Mouse (Mus musculus) embryonic facial prominence, embryonic 15.5 days (tissue): Measurements from ENCODE around the gene Txndc11. TPM values are rescaled to one million over a fixed set of nuclear protein-coding genes. Genes with fewer than 3 reads are reported as not detected.
A peak's percentile ranks its signal among the peaks of the same experiment; 100 is the strongest.

Experiments used
- ATAC-seq: fragments of 200-750 bp; cut with Nextera tagmentation; 2 replicates; pipeline ENCODE4 v1.8.0; 2017; ENCODE audit warnings: low read depth, moderate TSS enrichment; ENCODE audit not compliant: insufficient number of reproducible peaks, low FRiP score, low TSS enrichment
- H3K27ac ChIP-seq: fragments of 300-500 bp; sonication (generic); replicated peaks from 2 replicates; pipeline ENCODE4 v1.5.1; 2015; ENCODE audit warnings: mild to moderate bottlenecking, inconsistent platforms
- H3K27me3 ChIP-seq: fragments of 300-500 bp; sonication (generic); 2 replicates; pipeline ENCODE4 v1.6.1; 2015; ENCODE audit warnings: inconsistent platforms
- H3K36me3 ChIP-seq: fragments of 300-500 bp; sonication (generic); 2 replicates; pipeline ENCODE4 v1.6.1; 2015; ENCODE audit warnings: mild to moderate bottlenecking, inconsistent platforms
- H3K4me1 ChIP-seq: fragments of 300-500 bp; sonication (generic); 2 replicates; pipeline ENCODE4 v1.6.1; 2015; ENCODE audit warnings: inconsistent platforms
- H3K4me2 ChIP-seq: fragments of 300-500 bp; sonication (generic); replicated peaks from 2 replicates; pipeline ENCODE4 v1.6.1; 2015; ENCODE audit warnings: mild to moderate bottlenecking, inconsistent platforms
- H3K4me3 ChIP-seq: fragments of 300-500 bp; sonication (generic); replicated peaks from 2 replicates; pipeline ENCODE4 v1.5.1; 2015; ENCODE audit warnings: mild to moderate bottlenecking, inconsistent platforms
- H3K9ac ChIP-seq: fragments of 300-500 bp; sonication (generic); 2 replicates; pipeline ENCODE4 v1.6.1; 2015; ENCODE audit warnings: inconsistent platforms
- H3K9me3 ChIP-seq: fragments of 300-500 bp; sonication (generic); replicated peaks from 2 replicates; pipeline ENCODE4 v1.6.1; 2016; ENCODE audit warnings: inconsistent platforms
- WGBS: fragments of 180-500 bp; shearing (Covaris S2); methylation state at CpG from one replicate; pipeline ENCODE4 v1.1.7; 2015; 5-methylcytosine and 5-hydroxymethylcytosine counted together
- polyA plus RNA-seq: library from polyadenylated mRNA; unstranded; fragments of >200 nt; fragmentation: Nextera tagmentation; extraction: Ambion mirVana; gene quantifications from 2 replicates; pipeline ENCODE4 v1.2.1, GENCODE M21; 2015

Txndc11 gene
- polyA plus RNA-seq, 1 experiment from 2014 or later: 39.2 TPM

DNA sequence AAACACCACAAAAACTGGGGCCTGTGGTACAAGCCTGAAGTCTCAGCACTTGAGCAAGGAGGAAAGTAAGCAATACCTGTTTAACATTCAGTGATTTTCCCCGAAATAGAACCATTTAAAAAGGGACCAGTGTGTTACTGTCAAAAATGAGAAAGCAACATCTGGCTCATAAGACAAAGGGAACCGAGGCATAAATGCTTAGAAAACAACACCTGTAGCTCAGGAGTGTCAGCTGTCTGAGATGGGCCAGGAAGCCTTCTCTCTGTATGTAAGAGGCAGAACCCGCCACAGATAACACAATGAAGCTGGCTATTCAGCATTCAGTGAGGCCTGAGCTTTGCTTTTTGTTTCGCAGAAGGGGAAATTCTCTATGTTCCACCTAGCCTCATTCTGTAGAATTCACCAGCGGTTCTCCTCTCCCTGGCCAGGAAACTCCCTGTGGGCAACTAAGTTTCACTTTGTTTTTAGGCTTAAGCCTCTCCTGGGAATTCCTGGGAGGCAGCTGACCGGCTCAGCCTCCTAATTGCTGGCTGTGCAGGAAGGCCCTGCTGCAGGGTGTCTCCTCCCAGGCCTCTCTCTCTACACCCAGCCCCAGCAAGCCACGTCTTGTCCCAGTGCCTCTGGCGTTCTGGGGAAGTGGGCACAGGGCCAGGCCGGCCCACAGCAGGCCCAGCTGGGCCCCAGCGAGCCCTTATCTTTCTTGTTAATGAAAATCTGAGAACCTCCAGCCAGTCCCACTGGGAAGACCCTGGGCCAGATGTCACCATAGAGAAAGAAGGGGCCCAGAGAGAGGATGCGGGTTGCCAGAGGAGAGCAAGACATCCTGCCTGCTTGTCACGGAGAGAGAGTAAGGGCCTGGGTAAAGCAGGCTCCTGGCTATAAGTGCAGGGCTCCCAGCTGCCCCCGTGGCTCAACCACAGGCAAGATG, 71.4 kb downstream of the Txndc11 start:
- Histone ChIP-seq H3K27me3 (no peaks in the 10 kb centered on the region), H3K4me3 (no peak overlapping the region), H3K9ac (0 out of 2 replicates have a peak overlapping the region, but pooled peaks have one; percentile 15), H3K9me3 (no peaks in the 10 kb centered on the region), H3K4me2 (0 out of 2 replicates have a peak overlapping the region, but pooled peaks have one; percentile 10), H3K36me3 (no peaks in the 10 kb centered on the region), H3K27ac (peak overlapping the region; percentile 85), H3K4me1 (peaks cover 34% of the 10 kb centered on the region)
- WGBS: 17% methylated on average over 13 of the region's 13 CpGs
- ATAC-seq: peak; percentile 52

DNA sequence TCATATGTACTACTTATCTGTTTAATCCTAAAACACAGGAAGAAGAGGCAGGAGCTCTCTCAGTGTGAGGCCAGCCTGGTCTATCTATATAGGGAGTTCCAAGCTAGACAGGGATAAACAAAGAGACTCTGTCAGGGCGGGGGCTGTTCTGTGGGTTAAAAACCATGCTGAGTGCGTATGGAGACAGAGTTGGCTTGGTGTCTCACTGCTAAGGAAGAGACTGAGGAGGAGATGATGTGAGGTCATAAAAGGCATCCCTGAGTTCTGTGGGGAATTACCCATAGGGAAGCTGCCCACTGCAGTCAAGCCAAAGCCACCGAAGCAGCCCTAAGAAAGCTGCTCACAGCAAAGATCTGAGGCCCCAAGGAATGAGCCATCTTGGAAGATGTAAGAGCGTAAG, 73.8 kb downstream of the Txndc11 start, which contains the start of gene Snn:
Gene Snn (plus strand): TSS at position 301 of the 400 bp plus-strand sequence.
- ATAC-seq: no peak
- H3K4me1 ChIP-seq: peaks cover 32% of the 10 kb centered on the region
- no peak within 1 kb of the TSS for H3K4me2 ChIP-seq
- no peaks in the 10 kb centered on the region for H3K36me3 ChIP-seq
- H3K9me3 ChIP-seq: no peaks in the 10 kb centered on the region
- no peak within 1 kb of the TSS for H3K4me3 ChIP-seq
- 91% methylated on average over 4 of the region's 4 CpGs for WGBS
- H3K27ac ChIP-seq: no peak within 1 kb of the TSS
- H3K27me3 ChIP-seq: no peaks in the 10 kb centered on the region
- H3K9ac ChIP-seq: no peak within 1 kb of the TSS

DNA sequence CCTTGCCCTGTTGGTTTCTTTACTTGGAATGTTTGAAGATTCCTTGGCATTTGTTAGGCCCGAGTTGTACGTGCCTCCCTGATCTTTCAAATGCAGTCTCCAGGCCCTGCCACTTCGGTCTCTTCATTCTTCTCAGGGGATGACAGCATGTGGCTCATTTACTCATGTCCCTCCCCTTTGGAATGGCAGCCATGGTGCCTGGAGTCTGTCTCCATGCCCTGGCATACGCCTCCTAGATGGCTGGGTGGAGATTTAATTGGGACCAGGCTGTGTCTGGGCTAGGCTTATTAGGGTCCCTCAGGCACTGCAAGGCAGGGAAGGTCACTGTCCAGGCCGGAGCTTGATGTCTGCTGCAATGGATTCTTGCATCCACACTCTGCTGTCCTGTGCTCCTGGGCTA, 78.5 kb downstream of the Txndc11 start:
- H3K4me1 ChIP-seq: peaks cover 14% of the 10 kb centered on the region
- H3K27ac ChIP-seq: peak overlapping the region; percentile 28; the same call in 1 of the 2 replicates
- no peak overlapping the region for H3K9ac ChIP-seq
- H3K9me3 ChIP-seq: no peaks in the 10 kb centered on the region
- ATAC-seq: no peak
- H3K36me3 ChIP-seq: no peaks in the 10 kb centered on the region
- no peak overlapping the region for H3K4me2 ChIP-seq
- WGBS: 38% methylated on average over 5 of the region's 5 CpGs
- H3K27me3 ChIP-seq: no peaks in the 10 kb centered on the region
- H3K4me3 ChIP-seq: no peak overlapping the region

DNA sequence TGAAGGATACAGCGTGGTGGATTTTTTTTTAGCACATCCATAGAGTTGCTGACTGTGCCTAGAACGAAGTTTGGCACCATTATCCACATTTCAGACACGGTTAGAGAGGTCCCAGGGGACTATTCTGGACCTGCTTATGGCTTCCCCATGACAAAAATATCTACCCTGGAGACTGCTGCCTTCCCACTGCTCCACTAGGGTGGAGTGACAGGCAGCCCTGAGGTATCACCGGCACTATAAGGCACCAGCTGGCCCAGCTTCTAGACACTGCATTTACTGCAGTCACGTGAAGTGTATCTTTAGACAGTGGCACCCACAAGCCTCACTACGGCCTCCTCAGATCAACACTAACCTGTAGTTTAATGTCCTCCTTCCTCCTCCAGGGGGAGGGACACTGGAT, 79.6 kb downstream of the Txndc11 start:
- H3K4me1 ChIP-seq: peaks cover 14% of the 10 kb centered on the region
- no peaks in the 10 kb centered on the region for H3K27me3 ChIP-seq
- ATAC-seq: peak; percentile 37; the same call in 1 of the 2 replicates
- WGBS: 84% methylated on average over 6 of the region's 6 CpGs
- H3K36me3 ChIP-seq: no peaks in the 10 kb centered on the region
- no peak overlapping the region for H3K9ac ChIP-seq
- no peak overlapping the region for H3K4me2 ChIP-seq
- no peak overlapping the region for H3K4me3 ChIP-seq
- H3K27ac ChIP-seq: no peak overlapping the region
- H3K9me3 ChIP-seq: no peaks in the 10 kb centered on the region

DNA sequence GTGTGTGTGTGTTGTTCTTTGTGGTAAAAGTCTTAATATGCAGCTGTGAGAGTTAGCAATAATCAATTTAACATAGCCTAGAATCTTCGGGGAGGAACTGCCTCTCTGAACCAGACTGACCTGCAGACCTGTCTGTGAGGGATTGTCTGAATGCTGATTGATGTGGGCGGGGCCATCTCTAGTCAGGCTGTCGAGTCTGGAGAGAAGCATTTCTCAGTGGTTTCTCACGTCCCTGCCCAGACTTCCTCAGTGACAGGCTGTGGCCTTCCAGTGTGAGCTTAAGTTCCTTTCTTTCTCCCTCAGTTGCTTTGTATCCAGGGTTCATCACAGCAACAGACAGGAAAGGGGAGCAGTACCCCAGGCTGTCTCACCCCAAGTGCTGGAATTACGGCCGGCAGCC, 80.0 kb downstream of the Txndc11 start:
- H3K4me3 ChIP-seq: no peak overlapping the region
- no peak for ATAC-seq
- no peaks in the 10 kb centered on the region for H3K27me3 ChIP-seq
- no peak overlapping the region for H3K9ac ChIP-seq
- H3K9me3 ChIP-seq: no peaks in the 10 kb centered on the region
- H3K4me2 ChIP-seq: no peak overlapping the region
- no peak overlapping the region for H3K27ac ChIP-seq
- 66% methylated on average over 6 of the region's 6 CpGs for WGBS
- peaks cover 14% of the 10 kb centered on the region for H3K4me1 ChIP-seq
- H3K36me3 ChIP-seq: no peaks in the 10 kb centered on the region

DNA sequence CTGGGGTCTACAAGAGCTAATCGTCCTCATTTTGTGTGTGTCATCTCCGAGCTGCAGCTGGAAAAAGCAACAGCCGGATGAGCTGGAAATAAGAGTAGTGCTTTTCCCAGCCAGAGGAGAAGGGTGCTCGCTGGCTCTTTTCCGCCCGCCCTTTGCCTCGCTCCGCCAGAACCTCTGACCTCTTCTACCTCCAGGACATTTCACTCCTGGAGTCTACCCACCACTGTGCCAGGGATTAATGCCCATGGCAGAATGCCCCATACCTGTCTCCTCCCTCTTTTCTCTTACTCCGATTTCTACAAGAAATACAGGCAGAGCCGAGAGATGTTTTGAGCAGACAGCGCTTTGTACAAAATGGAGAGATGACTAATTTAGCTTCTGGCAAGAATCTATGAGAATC, 83.3 kb downstream of the Txndc11 start:
- Histone ChIP-seq H3K36me3 (no peaks in the 10 kb centered on the region), H3K4me2 (no peak overlapping the region)
- WGBS: 81% methylated on average over 11 of the region's 11 CpGs

DNA sequence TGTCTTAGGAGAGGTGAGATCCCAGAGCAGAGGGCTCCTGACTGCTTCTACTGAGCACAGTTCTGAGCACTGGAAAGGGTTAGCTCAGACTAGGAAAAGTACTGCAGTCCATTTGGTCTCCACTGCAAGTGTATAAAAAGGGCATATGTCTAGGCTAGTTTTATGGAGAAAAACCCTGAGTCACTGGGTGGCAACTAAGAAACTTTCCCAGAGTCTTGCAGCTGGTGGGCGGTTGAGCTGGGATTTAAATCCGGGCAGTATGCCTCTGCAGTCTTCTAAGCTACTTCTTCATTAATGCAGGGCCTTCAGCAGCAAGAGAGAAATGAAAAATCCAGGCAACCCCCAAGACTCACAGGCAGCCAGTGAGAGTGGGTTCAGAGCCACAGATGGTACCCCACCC, 84.2 kb downstream of the Txndc11 start:
- Histone ChIP-seq H3K9ac (no peak overlapping the region), H3K9me3 (no peaks in the 10 kb centered on the region), H3K27me3 (no peaks in the 10 kb centered on the region), H3K36me3 (no peaks in the 10 kb centered on the region), H3K4me3 (no peak overlapping the region), H3K4me1 (peaks cover 1% of the 10 kb centered on the region; the same call in 1 of the 2 replicates), H3K4me2 (no peak overlapping the region), H3K27ac (no peak overlapping the region)
- no peak for ATAC-seq
- WGBS: 86% methylated on average over 2 of the region's 2 CpGs

More for the DNA sequence above, 83.3 kb downstream of the Txndc11 start:
- Histone ChIP-seq H3K27me3 (no peaks in the 10 kb centered on the region), H3K27ac (no peak overlapping the region), H3K9me3 (no peaks in the 10 kb centered on the region), H3K9ac (no peak overlapping the region), H3K4me3 (no peak overlapping the region), H3K4me1 (peaks cover 9% of the 10 kb centered on the region)
- ATAC-seq: no peak

DNA sequence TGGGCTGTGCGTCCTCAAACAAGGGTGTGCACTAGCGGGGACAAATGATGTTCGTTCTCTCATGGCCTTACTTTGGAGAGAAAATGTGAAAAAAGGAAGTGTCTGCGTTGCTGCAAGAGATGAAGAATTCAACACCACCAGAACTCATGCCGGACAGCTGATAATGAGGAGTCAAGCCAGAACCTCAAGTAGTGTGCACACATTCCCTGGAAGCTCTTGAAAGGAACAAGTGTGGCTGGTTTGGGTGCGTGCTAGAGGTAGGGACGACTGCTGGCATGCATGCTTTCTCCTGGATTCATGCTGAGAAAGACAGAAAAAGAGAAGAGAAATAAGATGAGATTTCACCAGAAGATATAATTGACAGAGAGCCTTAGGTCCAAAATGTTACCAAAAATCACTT, 87.3 kb downstream of the Txndc11 start:
- H3K4me3 ChIP-seq: no peak overlapping the region
- peaks cover 8% of the 10 kb centered on the region; the same call in 1 of the 2 replicates for H3K4me1 ChIP-seq
- H3K27ac ChIP-seq: no peak overlapping the region
- no peak overlapping the region for H3K9ac ChIP-seq
- 72% methylated on average over 7 of the region's 7 CpGs for WGBS
- H3K4me2 ChIP-seq: no peak overlapping the region
- H3K9me3 ChIP-seq: no peaks in the 10 kb centered on the region
- no peak for ATAC-seq
- H3K27me3 ChIP-seq: no peaks in the 10 kb centered on the region
- no peaks in the 10 kb centered on the region for H3K36me3 ChIP-seq

DNA sequence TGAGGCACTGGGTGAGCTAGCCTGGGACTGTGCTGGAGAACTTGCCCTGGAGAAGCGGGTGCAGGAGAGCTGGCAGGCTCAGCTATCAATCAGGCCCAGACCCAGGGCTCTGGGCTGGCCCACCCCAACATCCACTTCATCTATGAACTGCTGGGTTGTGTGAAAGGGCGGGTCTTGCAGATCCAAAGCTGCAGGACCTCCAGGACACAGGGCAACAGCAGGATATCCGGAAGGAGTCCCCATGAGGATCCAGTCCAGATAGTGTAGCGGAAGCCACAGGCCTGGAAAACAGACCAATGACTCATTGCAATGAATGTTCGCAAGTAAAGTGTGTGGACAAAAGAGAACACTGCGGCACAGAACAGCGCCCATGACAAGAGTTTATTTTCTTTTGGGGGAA, 88.0 kb downstream of the Txndc11 start:
- Histone ChIP-seq H3K9me3 (no peaks in the 10 kb centered on the region), H3K27ac (no peak overlapping the region), H3K4me1 (peaks cover 8% of the 10 kb centered on the region; the same call in 1 of the 2 replicates), H3K4me2 (no peak overlapping the region), H3K4me3 (no peak overlapping the region), H3K9ac (no peak overlapping the region), H3K27me3 (no peaks in the 10 kb centered on the region), H3K36me3 (no peaks in the 10 kb centered on the region)
- WGBS: 84% methylated on average over 7 of the region's 7 CpGs
- ATAC-seq: no peak

DNA sequence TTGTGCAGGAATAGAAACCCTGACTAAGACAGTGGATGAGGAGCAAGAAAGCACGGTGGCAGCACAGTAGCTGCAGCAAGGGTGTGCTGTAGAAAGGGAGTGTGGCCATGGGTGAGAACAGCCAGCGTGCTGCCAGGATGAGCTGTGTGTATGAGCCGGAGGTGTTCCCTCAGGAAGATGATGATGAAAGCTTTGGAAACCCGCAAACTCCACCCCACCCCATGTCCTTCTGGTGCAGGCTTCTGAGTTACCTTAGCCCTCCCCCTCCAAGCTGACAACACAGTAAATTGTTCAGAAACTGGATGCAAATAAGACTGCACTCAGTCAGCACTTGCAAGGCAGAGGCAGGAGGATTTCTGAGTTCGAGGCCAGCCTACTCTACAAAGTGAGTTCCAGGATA, 91.2 kb downstream of the Txndc11 start:
- no peaks in the 10 kb centered on the region for H3K36me3 ChIP-seq
- H3K27me3 ChIP-seq: no peaks in the 10 kb centered on the region
- peaks cover 8% of the 10 kb centered on the region; the same call in 1 of the 2 replicates for H3K4me1 ChIP-seq
- H3K4me3 ChIP-seq: no peak overlapping the region
- no peak overlapping the region for H3K4me2 ChIP-seq
- 82% methylated on average over 5 of the region's 5 CpGs for WGBS
- H3K9me3 ChIP-seq: no peaks in the 10 kb centered on the region
- no peak overlapping the region for H3K9ac ChIP-seq
- no peak overlapping the region for H3K27ac ChIP-seq
- no peak for ATAC-seq

DNA sequence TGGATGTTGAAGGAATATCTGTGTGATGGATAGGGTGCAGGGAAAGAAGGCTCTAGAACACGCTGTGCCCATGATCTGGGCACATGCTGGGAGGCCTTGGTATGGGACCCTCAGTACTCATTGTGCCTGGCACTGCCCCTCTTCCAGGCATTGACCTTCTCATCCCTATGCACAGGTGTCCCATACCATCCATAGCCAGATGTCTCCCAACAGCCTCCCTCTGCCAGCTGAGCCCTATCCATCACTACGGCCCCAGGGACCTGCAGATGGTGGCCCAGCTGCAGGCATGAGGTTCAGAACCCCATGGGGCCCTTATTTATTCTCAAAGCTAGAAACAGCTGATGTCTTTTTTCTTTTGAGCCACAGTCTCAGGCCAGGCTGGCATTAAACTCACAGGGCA, 93.8 kb downstream of the Txndc11 start:
- Histone ChIP-seq H3K27me3 (no peaks in the 10 kb centered on the region; the same call in 1 of the 2 replicates), H3K4me2 (no peak overlapping the region), H3K9ac (no peak overlapping the region), H3K27ac (no peak overlapping the region), H3K4me1 (peaks cover 15% of the 10 kb centered on the region), H3K9me3 (no peaks in the 10 kb centered on the region), H3K4me3 (no peak overlapping the region), H3K36me3 (no peaks in the 10 kb centered on the region)
- WGBS: 65% methylated on average over 2 of the region's 2 CpGs
- ATAC-seq: no peak
